Comparison of ENCODE assay signal across 8 mouse cellular contexts in genomic region chr9:118821220-118822185, GRCm38 (mm10).
DNase-seq lines count a peak whose midpoint lies in the region; ATAC-seq and TF ChIP-seq lines count a peak whose summit lies in the region.

No protein-coding gene starts in this region.

- no peak for TF ChIP-seq POLR2A in cerebellum, adult 2 months (IDR thresholded peaks at IDR 0.05; ENCODE audit: borderline replicate concordance, insufficient read depth, low read length)

- no peak overlapping the region for H3K27ac ChIP-seq in cerebellum, adult 2 months (ENCODE audit: insufficient read depth, low read length)
- H3K27ac ChIP-seq in heart, embryonic 13.5 days (replicated peaks): 0 out of 2 replicates have a peak overlapping the region, but pooled peaks have one; percentile 37
- peak overlapping the region; percentile 75 for H3K27ac ChIP-seq in limb, embryonic 10.5 days
- H3K27ac ChIP-seq in midbrain, embryonic 15.5 days: no peak overlapping the region

- peak overlapping the region; percentile 66 for H3K4me2 ChIP-seq in heart, embryonic 13.5 days
- H3K4me2 ChIP-seq in midbrain, embryonic 15.5 days: peak overlapping the region; percentile 16

- no peak overlapping the region for H3K4me3 ChIP-seq in cerebellum, adult 2 months (replicated peaks; ENCODE audit: insufficient read depth, low read depth, low read length)
- H3K4me3 ChIP-seq in heart, embryonic 13.5 days: peak overlapping the region; percentile 30
- peak overlapping the region; percentile 6 for H3K4me3 ChIP-seq in limb, embryonic 10.5 days
- no peak overlapping the region for H3K4me3 ChIP-seq in midbrain, embryonic 15.5 days

- H3K9ac ChIP-seq in heart, embryonic 13.5 days: peak overlapping the region; percentile 68
- H3K9ac ChIP-seq in midbrain, embryonic 15.5 days: no peak overlapping the region

- H3K36me3 ChIP-seq in heart, embryonic 13.5 days: 0 out of 2 replicates have a peak, but pooled peaks cover 6% of the 10 kb centered on the region
- peaks cover 6% of the 10 kb centered on the region; the same call in 1 of the 2 replicates for H3K36me3 ChIP-seq in limb, embryonic 10.5 days
- H3K36me3 ChIP-seq in midbrain, embryonic 15.5 days (replicated peaks): no peaks in the 10 kb centered on the region

- DNase-seq in cerebellum, adult 2 months: peak; percentile 6 to 8
- no peak for DNase-seq in cerebellum, adult 11-12 months
- DNase-seq in c-Kit-positive CD71-negative TER-119-negative erythroid progenitor cells, embryonic 14.5 days (ENCODE audit: low read depth): peak; percentile 14
- peak; percentile 48 for DNase-seq in limb, embryonic 10.5 days (ENCODE audit: low spot score)
- DNase-seq in thymus, postnatal 10 days (ENCODE audit: low spot score in 2 of 2): peak; percentile 74 to 77
- DNase-seq in adrenal gland, adult 8-10 months: no peak

- 51% methylated on average over 21 of the region's 21 CpGs for WGBS in cerebellum, adult 2 months
- 41% methylated on average over 21 of the region's 21 CpGs for WGBS in heart, embryonic 13.5 days
- 48% methylated on average over 21 of the region's 21 CpGs for WGBS in limb, embryonic 10.5 days
- 50% methylated on average over 21 of the region's 21 CpGs for WGBS in midbrain, embryonic 15.5 days

- H3K27me3 ChIP-seq in cerebellum, adult 2 months (ENCODE audit: control insufficient read depth, insufficient read depth, low read length): no peaks in the 10 kb centered on the region; the same call in 1 of the 2 replicates
- peaks cover 6% of the 10 kb centered on the region; the same call in 1 of the 2 replicates for H3K27me3 ChIP-seq in heart, embryonic 13.5 days (replicated peaks)
- no peaks in the 10 kb centered on the region for H3K27me3 ChIP-seq in limb, embryonic 10.5 days (ENCODE audit: low read depth, poor library complexity, severe bottlenecking)
- no peaks in the 10 kb centered on the region for H3K27me3 ChIP-seq in midbrain, embryonic 15.5 days (replicated peaks)

- no peaks in the 10 kb centered on the region for H3K9me3 ChIP-seq in heart, embryonic 13.5 days
- no peaks in the 10 kb centered on the region for H3K9me3 ChIP-seq in limb, embryonic 10.5 days (replicated peaks)
- no peaks in the 10 kb centered on the region for H3K9me3 ChIP-seq in midbrain, embryonic 15.5 days

- no peaks in the 10 kb centered on the region for H3K4me1 ChIP-seq in cerebellum, adult 2 months (ENCODE audit: control insufficient read depth, insufficient read depth, low read length)
- peaks cover 19% of the 10 kb centered on the region for H3K4me1 ChIP-seq in heart, embryonic 13.5 days
- H3K4me1 ChIP-seq in limb, embryonic 10.5 days: peaks cover 44% of the 10 kb centered on the region
- peaks cover 7% of the 10 kb centered on the region; the same call in 1 of the 2 replicates for H3K4me1 ChIP-seq in midbrain, embryonic 15.5 days

- no peak for TF ChIP-seq CTCF in cerebellum, adult 2 months (IDR thresholded peaks at IDR 0.05; ENCODE audit: borderline replicate concordance, insufficient read depth, low read depth, low read length)

- no peak for ATAC-seq in heart, embryonic 13.5 days (ENCODE audit: extremely low read depth, insufficient number of reproducible peaks, low FRiP score, low TSS enrichment)
- ATAC-seq in midbrain, embryonic 15.5 days (replicated peaks): peak; percentile 62; the same call in 1 of the 2 replicates

Comparison
In these comparisons a context has a peak if more than half of its experiments do, and no peak if none do; other contexts are left out.
1. DNase-seq: peak in cerebellum, adult 2 months (2 of 2), c-Kit-positive CD71-negative TER-119-negative erythroid progenitor cells, embryonic 14.5 days (single experiment), limb, embryonic 10.5 days (single experiment) and thymus, postnatal 10 days (2 of 2); none in cerebellum, adult 11-12 months (single experiment) and adrenal gland, adult 8-10 months (single experiment).
2. H3K27ac ChIP-seq: peak in heart, embryonic 13.5 days (single experiment) and limb, embryonic 10.5 days (single experiment); none in cerebellum, adult 2 months (single experiment) and midbrain, embryonic 15.5 days (single experiment).
3. H3K4me3 ChIP-seq: peak in heart, embryonic 13.5 days (single experiment) and limb, embryonic 10.5 days (single experiment); none in cerebellum, adult 2 months (single experiment) and midbrain, embryonic 15.5 days (single experiment).